8 mouse cellular contexts compared by ENCODE assay signal in genomic region chr3:33904854-33905678, GRCm38 (mm10).
DNase-seq lines count a peak whose midpoint lies in the region; ATAC-seq lines count a peak whose summit lies in the region.

No protein-coding gene starts in this region.

- H3K9me3 ChIP-seq in heart, embryonic 14.5 days (ENCODE audit: control insufficient read depth, low read length) = no peaks in the 10 kb centered on the region
- H3K9me3 ChIP-seq in forebrain, embryonic 13.5 days (replicated peaks) = no peaks in the 10 kb centered on the region
- no peaks in the 10 kb centered on the region for H3K9me3 ChIP-seq in midbrain, embryonic 14.5 days (ENCODE audit: control insufficient read depth, low read length)

- H3K4me2 ChIP-seq in heart, embryonic 14.5 days (ENCODE audit: low read length) = peak overlapping the region; percentile 49
- peak overlapping the region; percentile 52 for H3K4me2 ChIP-seq in forebrain, embryonic 13.5 days
- H3K4me2 ChIP-seq in midbrain, embryonic 14.5 days (ENCODE audit: low read length) = peak overlapping the region; percentile 7; the same call in 1 of the 2 replicates

- H3K4me1 ChIP-seq in heart, embryonic 14.5 days (ENCODE audit: control insufficient read depth in 2 of 2, insufficient read depth in 2 of 2, low read length in 2 of 2) = peaks cover 2 to 4% of the 10 kb centered on the region in 2 experiments; a peak in 3 of 4 replicates
- H3K4me1 ChIP-seq in forebrain, embryonic 13.5 days = peaks cover 28% of the 10 kb centered on the region
- peaks cover 5% of the 10 kb centered on the region; the same call in 1 of the 2 replicates for H3K4me1 ChIP-seq in midbrain, embryonic 14.5 days (ENCODE audit: control insufficient read depth, insufficient read depth, low read length)

- H3K27ac ChIP-seq in heart, embryonic 14.5 days (replicated peaks in 1 of 2; ENCODE audit: control insufficient read depth in 1 of 2, insufficient read depth in 1 of 2, low read depth in 2 of 2, low read length in 2 of 2) = no peak overlapping the region
- peak overlapping the region; percentile 67 for H3K27ac ChIP-seq in forebrain, embryonic 13.5 days
- peak overlapping the region; percentile 55 for H3K27ac ChIP-seq in midbrain, embryonic 14.5 days (replicated peaks; ENCODE audit: low read depth, low read length)

- no peak for ATAC-seq in heart, embryonic 14.5 days (ENCODE audit: insufficient number of reproducible peaks, insufficient read depth, low FRiP score, low read depth)
- peak; percentile 95 for ATAC-seq in forebrain, embryonic 13.5 days
- peak; percentile 79; the same call in 1 of the 2 replicates for ATAC-seq in midbrain, embryonic 14.5 days (ENCODE audit: low FRiP score, low TSS enrichment)

- intact Hi-C loops in heart, postnatal 10 days (cut with DNase I) = no loop called here

- no peaks in the 10 kb centered on the region for H3K27me3 ChIP-seq in heart, embryonic 14.5 days (ENCODE audit: control insufficient read depth, insufficient read depth, low read length)
- H3K27me3 ChIP-seq in forebrain, embryonic 13.5 days = peaks cover 76% of the 10 kb centered on the region
- H3K27me3 ChIP-seq in midbrain, embryonic 14.5 days (ENCODE audit: control insufficient read depth, insufficient read depth, low read length) = no peaks in the 10 kb centered on the region

- no peak overlapping the region for H3K4me3 ChIP-seq in heart, embryonic 14.5 days (ENCODE audit: control insufficient read depth in 1 of 2, insufficient read depth in 1 of 2, low read depth in 1 of 2, low read length in 2 of 2)
- H3K4me3 ChIP-seq in forebrain, embryonic 13.5 days = peak overlapping the region; percentile 20
- H3K4me3 ChIP-seq in midbrain, embryonic 14.5 days (replicated peaks; ENCODE audit: low read depth, low read length) = no peak overlapping the region

- DNase-seq in heart, postnatal 10 days = no peak
- DNase-seq in MN1 (ENCODE audit: low spot score) = peak; percentile 13
- DNase-seq in midbrain, embryonic 14.5 days = peak; percentile 71
- DNase-seq in natural killer cell, adult 2 months (ENCODE audit: low spot score in 2 of 2) = no peak
- DNase-seq in gastrocnemius, adult 8-10 months (ENCODE audit: low spot score in 2 of 2) = no peak
- no peak for DNase-seq in adrenal gland, postnatal 4 days (ENCODE audit: low spot score in 2 of 2)

- no peaks in the 10 kb centered on the region for H3K36me3 ChIP-seq in heart, embryonic 14.5 days (ENCODE audit: control insufficient read depth, insufficient read depth, low read length)
- no peaks in the 10 kb centered on the region for H3K36me3 ChIP-seq in forebrain, embryonic 13.5 days (ENCODE audit: poor library complexity, severe bottlenecking)
- H3K36me3 ChIP-seq in midbrain, embryonic 14.5 days (ENCODE audit: control insufficient read depth, insufficient read depth, low read length) = no peaks in the 10 kb centered on the region

- 43% methylated on average over 22 of the region's 22 CpGs for WGBS in heart, embryonic 14.5 days
- 13% methylated on average over 22 of the region's 22 CpGs for WGBS in forebrain, embryonic 13.5 days
- WGBS in midbrain, embryonic 14.5 days = 54% methylated on average over 22 of the region's 22 CpGs

- no peak overlapping the region for H3K9ac ChIP-seq in heart, embryonic 14.5 days (ENCODE audit: low read length)
- peak overlapping the region; percentile 6; the same call in 1 of the 2 replicates for H3K9ac ChIP-seq in forebrain, embryonic 13.5 days
- no peak overlapping the region for H3K9ac ChIP-seq in midbrain, embryonic 14.5 days (replicated peaks; ENCODE audit: low read length)

Comparison
In these comparisons a context has a peak if more than half of its experiments do, and no peak if none do; other contexts are left out.
1. H3K27ac ChIP-seq: peak in forebrain, embryonic 13.5 days (single experiment) and midbrain, embryonic 14.5 days (single experiment); none in heart, embryonic 14.5 days (0 of 2).
2. DNase-seq: peak in MN1 (single experiment) and midbrain, embryonic 14.5 days (single experiment); none in heart, postnatal 10 days (0 of 2), natural killer cell, adult 2 months (0 of 2), gastrocnemius, adult 8-10 months (0 of 2) and adrenal gland, postnatal 4 days (0 of 2).
3. Peak in every context shown above with its lines, with median percentiles within 50 percentile points of each other: H3K4me2 ChIP-seq.